Mouse (Mus musculus): ENCODE data around the gene Sprtn. TPM values are rescaled to one million over a fixed set of nuclear protein-coding genes. Genes with fewer than 3 reads are reported as not detected.

Gene Sprtn
- total and polyA plus RNA-seq, 3 experiments, result 16.0 to 26.5 (median 23.0) TPM

- peak; percentile 50 for TF ChIP-seq IRF4 (IDR thresholded peaks at IDR 0.05; ENCODE audit: low read depth, low read length)
- TF ChIP-seq BHLHE40 (IDR thresholded peaks at IDR 0.05; ENCODE audit: low read depth, low read length), result peak; percentile 91
- peak; percentile 96 for TF ChIP-seq MYC (IDR thresholded peaks at IDR 0.05; ENCODE audit: low read depth, low read length)
- TF ChIP-seq ZNF384 (IDR thresholded peaks at IDR 0.05; ENCODE audit: low read depth, low read length), result no peak
- peak; percentile 23; the same call in 1 of the 2 replicates for TF ChIP-seq CHD2 (IDR thresholded peaks at IDR 0.05; ENCODE audit: low read length)
- no peak; the same call in 1 of the 2 replicates for TF ChIP-seq SIN3A (IDR thresholded peaks at IDR 0.05; ENCODE audit: low read length)
- peak; percentile 98 for TF ChIP-seq POLR2A (IDR thresholded peaks at IDR 0.05; ENCODE audit: low read depth, low read length)
- TF ChIP-seq USF1 (IDR thresholded peaks at IDR 0.05; ENCODE audit: low read depth, low read length), result peak; percentile 61
- TF ChIP-seq ZMIZ1 (IDR thresholded peaks at IDR 0.05; ENCODE audit: low read depth, low read length), result peak; percentile 94
- TF ChIP-seq MAFK (IDR thresholded peaks at IDR 0.05; ENCODE audit: insufficient replicate concordance, low read length), result no peak
- TF ChIP-seq CTCF (conservative IDR thresholded peaks at IDR 0.05 in 1 of 2, IDR thresholded peaks at IDR 0.05 in 1 of 2; ENCODE audit: low read depth in 2 of 2, low read length in 2 of 2), result no peak
- TF ChIP-seq JUN (IDR thresholded peaks at IDR 0.05; ENCODE audit: insufficient read depth, low read depth, low read length), result no peak
- TF ChIP-seq RCOR1 (conservative IDR thresholded peaks at IDR 0.05; ENCODE audit: low read depth, low read length), result peak; percentile 79
- TF ChIP-seq ZKSCAN1 (IDR thresholded peaks at IDR 0.05; ENCODE audit: borderline replicate concordance, low read depth, low read length), result no peak
- 0 out of 2 replicates have a peak, but pooled peaks have one; percentile 53 for TF ChIP-seq CHD1 (IDR thresholded peaks at IDR 0.05; ENCODE audit: low read depth, low read length)
- peak; percentile 94 for TF ChIP-seq MAX (IDR thresholded peaks at IDR 0.05; ENCODE audit: low read length)
- no peak for TF ChIP-seq PAX5 (IDR thresholded peaks at IDR 0.05; ENCODE audit: low read length)
These were observed 35.1 kb upstream of the Sprtn start, which contains the start of the genes Gnpat and 2810004N23Rik (continued) for GRCm38 (mm10) chr8:124862321-124863162.

- peak overlapping the region; percentile 85; the same call in 1 of the 2 replicates for H3K4me2 ChIP-seq (ENCODE audit: insufficient read depth, low read depth, poor library complexity, severe bottlenecking)
- peaks cover 9 to 65% of the 10 kb centered on the region in 2 experiments for H3K4me1 ChIP-seq (ENCODE audit: control insufficient read depth in 1 of 2, insufficient read depth in 2 of 2)
- no peaks in the 10 kb centered on the region for H3K9me3 ChIP-seq (replicated peaks; ENCODE audit: low read length)
- peak; percentile 34 for DNase-seq (ENCODE audit: extremely low read depth)
- no peaks in the 10 kb centered on the region for H3K27me3 ChIP-seq (replicated peaks)
- peak overlapping the region; percentile 77 for H3K27ac ChIP-seq (ENCODE audit: insufficient read depth, low read depth)
- dilution Hi-C loops (cut with MboI; ENCODE audit: extremely low pct_ligation_motif_present, extremely low pct_unique_long_range_greater_than_20kb, low sequenced_read_pairs), result no loop called here
- peaks cover 30 to 61% of the 10 kb centered on the region in 2 experiments for H3K36me3 ChIP-seq (replicated peaks in 1 of 2; ENCODE audit: control insufficient read depth in 1 of 2, insufficient read depth in 1 of 2, low read length in 1 of 2)
- peak overlapping the region; percentile 95 to 100 (median 95) for H3K4me3 ChIP-seq (replicated peaks in 1 of 3; ENCODE audit: low read depth in 2 of 3, low read length in 2 of 3, poor library complexity in 1 of 3)
- H3K9ac ChIP-seq (ENCODE audit: insufficient read depth, low read depth), result peak overlapping the region; percentile 95
- no peak for TF ChIP-seq MXI1 (IDR thresholded peaks at IDR 0.05; ENCODE audit: low read depth, low read length)
- TF ChIP-seq NELFE (IDR thresholded peaks at IDR 0.05; ENCODE audit: low read depth, low read length), result peak; percentile 41
- TF ChIP-seq POLR2A (IDR thresholded peaks at IDR 0.05; ENCODE audit: low read depth, low read length), result peak; percentile 86; the same call in 1 of the 2 replicates
- TF ChIP-seq ZMIZ1 (IDR thresholded peaks at IDR 0.05; ENCODE audit: low read depth, low read length), result 0 out of 2 replicates have a peak, but pooled peaks have one; percentile 60
- no peak for TF ChIP-seq CHD1 (IDR thresholded peaks at IDR 0.05; ENCODE audit: low read depth, low read length)
- H3K79me2 ChIP-seq (replicated peaks; ENCODE audit: control insufficient read depth, extremely low read depth, insufficient read depth, poor library complexity, severe bottlenecking), result peaks cover 73% of the 10 kb centered on the region
- in situ Hi-C loops (cut with MboI; ENCODE audit: low pct_ligation_motif_present, low pct_unique_long_range_greater_than_20kb, low sequenced_read_pairs), result no loop called here
These were observed 34.5 kb upstream of the Sprtn start for GRCm38 (mm10) chr8:124863163-124863677.
